8 mouse cellular contexts compared by ENCODE assay signal in genomic region chr8:92850239-92850638, GRCm38 (mm10). TPM values are rescaled to one million over a fixed set of nuclear protein-coding genes. Genes with fewer than 3 reads are reported as not detected.
DNase-seq lines count a peak whose midpoint lies in the region; ATAC-seq lines count a peak whose summit lies in the region.

No protein-coding gene starts in this region.

- no peak for ATAC-seq in megakaryocyte progenitor cell, adult 5-6 weeks (replicated peaks; ENCODE audit: poor library complexity)

- DNase-seq in adrenal gland, postnatal 25 days = peak; percentile 71
- peak; percentile 75 to 89 for DNase-seq in cerebellum, postnatal 10 days
- peak; percentile 97 for DNase-seq in gastrocnemius, postnatal 25 days
- peak; percentile 69 for DNase-seq in kidney, adult 18-20 months
- peak; percentile 72 to 79 for DNase-seq in left cerebral cortex, postnatal 14 days (ENCODE audit: low spot score in 2 of 2)
- DNase-seq in retina, embryonic 14.5 days (ENCODE audit: low spot score) = peak; percentile 28
- no peak for DNase-seq in spleen, postnatal 14 days (ENCODE audit: low spot score in 2 of 2)

- intact Hi-C loops in left cerebral cortex, postnatal 14 days (cut with DNase I) = no loop called here

RNA-seq across cellular contexts. Expression of gene Lpcat2, which starts 4.9 kb away (rescaled TPM):
- total RNA-seq in adrenal gland, postnatal 25 days (2021) = 1.4 and 2.3 TPM in 2 replicates
- under 1 TPM; 0.28 to 0.78 TPM for total RNA-seq in gastrocnemius, postnatal 25 days (2021)
- total RNA-seq in left cerebral cortex, postnatal 14 days (2021) = 10 to 100 TPM in 1 of 2 experiments, 1 to 10 TPM in 1; 8.3 to 11.1 TPM
- total RNA-seq in megakaryocyte progenitor cell, adult 5-6 weeks (2015) = 12.9 and 16.5 TPM in 2 replicates
- 10.0 and 12.0 TPM in 2 replicates for total RNA-seq in megakaryocyte progenitor cell, adult 5-6 weeks (2017)

RNA-seq across cellular contexts. Expression of gene Mmp2, which starts 23.1 kb away (rescaled TPM):
- total RNA-seq in adrenal gland, postnatal 25 days (2021) = 16.8 TPM in 2 replicates
- 10 to 100 TPM; 58.4 to 66.3 TPM for total RNA-seq in gastrocnemius, postnatal 25 days (2021)
- total RNA-seq in left cerebral cortex, postnatal 14 days (2021) = 1 to 10 TPM; 5.8 to 6.2 TPM
- total RNA-seq in megakaryocyte progenitor cell, adult 5-6 weeks (2015) = 0.59 and 0.79 TPM in 2 replicates
- total RNA-seq in megakaryocyte progenitor cell, adult 5-6 weeks (2017) = 0.37 and 1.6 TPM in 2 replicates

RNA-seq across cellular contexts. Expression of gene Capns2, which starts 51.0 kb away (rescaled TPM):
- 0.95 TPM in 1 of 2 replicates, not detected in the other for total RNA-seq in adrenal gland, postnatal 25 days (2021)
- not detected for total RNA-seq in gastrocnemius, postnatal 25 days (2021)
- total RNA-seq in left cerebral cortex, postnatal 14 days (2021) = 1 to 10 TPM in 1 of 2 experiments, under 1 TPM in 1; 0.91 to 1.3 TPM
- total RNA-seq in megakaryocyte progenitor cell, adult 5-6 weeks (2015) = 0.37 and 0.85 TPM in 2 replicates
- not detected in 2 replicates for total RNA-seq in megakaryocyte progenitor cell, adult 5-6 weeks (2017)

Comparison
In these comparisons a context has a peak if more than half of its experiments do, and no peak if none do; other contexts are left out.
1. DNase-seq: peak in adrenal gland, postnatal 25 days (single experiment), cerebellum, postnatal 10 days (2 of 2), gastrocnemius, postnatal 25 days (single experiment), kidney, adult 18-20 months (single experiment), left cerebral cortex, postnatal 14 days (2 of 2) and retina, embryonic 14.5 days (single experiment); none in spleen, postnatal 14 days (0 of 2).